Mouse (Mus musculus) intestine, postnatal 0 days (tissue): ENCODE data around the gene Idi2. TPM values are rescaled to one million over a fixed set of nuclear protein-coding genes. Genes with fewer than 3 reads are reported as not detected.
"Not testable (repeated sequence)": the region's sequence is repeated elsewhere in the genome, so short reads cannot be mapped to it uniquely, and the experiment has no call there.

Experiments used
- ATAC-seq: fragments of 200-750 bp; cut with Nextera tagmentation; 2 replicates; pipeline ENCODE4 v1.8.0; 2017; ENCODE audit warnings: mild to moderate bottlenecking, moderate TSS enrichment, moderate library complexity
- H3K27ac ChIP-seq: fragments of 300-500 bp; sonication (generic); 2 replicates; pipeline ENCODE4 v1.5.1; 2014; ENCODE audit warnings: mild to moderate bottlenecking, low read depth, low read length, moderate library complexity
- H3K27me3 ChIP-seq: fragments of 300-500 bp; sonication (generic); replicated peaks from 2 replicates; pipeline ENCODE4 v1.6.1; 2014; ENCODE audit warnings: low read length, mixed read lengths; ENCODE audit not compliant: control insufficient read depth, insufficient read depth
- H3K36me3 ChIP-seq: fragments of 300-500 bp; sonication (generic); 2 replicates; pipeline ENCODE4 v1.6.1; 2014; ENCODE audit warnings: mild to moderate bottlenecking, moderate library complexity; ENCODE audit not compliant: control insufficient read depth, insufficient read depth
- H3K4me1 ChIP-seq: fragments of 300-500 bp; sonication (generic); replicated peaks from 2 replicates; pipeline ENCODE4 v1.6.1; 2014; ENCODE audit warnings: antibody characterized with exemption, low read length, mixed read lengths; ENCODE audit not compliant: control insufficient read depth, insufficient read depth
- H3K4me2 ChIP-seq: fragments of 300-500 bp; sonication (generic); replicated peaks from 2 replicates; pipeline ENCODE4 v1.6.1; 2014; ENCODE audit warnings: low read depth, mild to moderate bottlenecking, moderate library complexity
- H3K4me3 ChIP-seq: fragments of 300-500 bp; sonication (generic); 2 replicates; pipeline ENCODE4 v1.5.1; 2014; ENCODE audit warnings: low read depth, low read length
- H3K9ac ChIP-seq: fragments of 300-500 bp; sonication (generic); 2 replicates; pipeline ENCODE4 v1.6.1; 2014; ENCODE audit warnings: mild to moderate bottlenecking, low read depth, low read length
- H3K9me3 ChIP-seq: fragments of 300-500 bp; sonication (generic); 2 replicates; pipeline ENCODE4 v1.6.1; 2016; ENCODE audit warnings: mixed run types; ENCODE audit not compliant: control insufficient read depth
- CTCF ChIP-seq: sonication (generic); IDR thresholded peaks from 2 replicates; pipeline ENCODE4 v1.5.1; 2016; ENCODE audit warnings: low read depth, mild to moderate bottlenecking, control low read depth, antibody characterized with exemption, moderate library complexity
- WGBS: fragments of 180-500 bp; shearing (Covaris S2); extraction: QIAGEN DNeasy Blood & Tissue Kit; methylation state at CpG from one replicate; pipeline ENCODE4 v1.1.7; 2014; 5-methylcytosine and 5-hydroxymethylcytosine counted together
- polyA plus RNA-seq: library from polyadenylated mRNA; unstranded; fragments of >200 nt; fragmentation: Nextera tagmentation; extraction: Ambion mirVana; gene quantifications from 2 replicates; pipeline ENCODE4 v1.2.1, GENCODE M21; 2015

The Idi2 gene
- not detected in 2 replicates for polyA plus RNA-seq

DNA sequence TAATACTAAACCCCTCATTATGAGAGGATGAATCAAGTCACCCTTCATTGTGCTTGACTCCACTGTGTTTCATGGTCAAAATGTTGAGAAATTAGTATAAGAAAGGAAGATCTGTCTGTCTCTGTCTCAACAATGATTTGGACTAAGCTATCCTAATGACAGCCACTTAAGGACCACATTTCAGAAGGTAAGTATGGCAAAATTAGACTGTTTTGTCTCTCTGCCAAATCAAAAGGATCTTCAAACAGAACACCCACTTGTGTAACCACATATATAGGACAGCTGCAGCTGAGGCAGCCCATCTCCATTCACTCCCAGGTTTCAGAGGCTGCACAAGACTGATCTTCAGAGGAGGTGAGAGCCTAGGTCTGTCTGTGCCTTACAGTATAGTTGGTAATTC lies at the start of gene Idi2:
Gene Idi2, plus strand, starts transcription at position 301 of the 400 bp plus-strand sequence.
- H3K36me3 ChIP-seq, H3K27me3 ChIP-seq, H3K9ac ChIP-seq, H3K4me1 ChIP-seq, H3K4me3 ChIP-seq, ATAC-seq, H3K9me3 ChIP-seq, H3K4me2 ChIP-seq, H3K27ac ChIP-seq: not testable (repeated sequence)

DNA sequence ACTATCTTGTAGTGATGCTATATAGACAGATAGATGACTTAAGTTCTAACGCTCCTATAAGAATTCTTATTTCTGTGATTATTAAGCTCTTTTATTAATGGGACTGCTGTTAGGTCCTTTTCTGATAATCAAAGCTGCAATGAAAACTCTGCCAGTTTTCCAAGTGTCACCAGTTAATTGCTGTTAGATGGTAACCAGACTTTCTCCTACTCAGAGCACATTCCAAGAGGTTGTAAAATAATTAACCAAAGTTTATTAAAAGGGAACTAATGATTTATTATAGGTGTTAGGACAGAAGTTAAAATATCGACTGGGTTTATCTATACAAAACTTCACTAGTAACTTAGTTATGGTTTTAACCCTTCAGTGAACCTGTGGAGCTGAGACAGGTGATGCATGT lies 46.7 kb upstream of the Idi2 start:
- H3K9me3 ChIP-seq, H3K9ac ChIP-seq, H3K4me3 ChIP-seq, H3K27me3 ChIP-seq, H3K36me3 ChIP-seq, ATAC-seq, H3K4me2 ChIP-seq, H3K4me1 ChIP-seq, H3K27ac ChIP-seq: not testable (repeated sequence)
- 57% methylated on average over 2 of the region's 2 CpGs for WGBS

DNA sequence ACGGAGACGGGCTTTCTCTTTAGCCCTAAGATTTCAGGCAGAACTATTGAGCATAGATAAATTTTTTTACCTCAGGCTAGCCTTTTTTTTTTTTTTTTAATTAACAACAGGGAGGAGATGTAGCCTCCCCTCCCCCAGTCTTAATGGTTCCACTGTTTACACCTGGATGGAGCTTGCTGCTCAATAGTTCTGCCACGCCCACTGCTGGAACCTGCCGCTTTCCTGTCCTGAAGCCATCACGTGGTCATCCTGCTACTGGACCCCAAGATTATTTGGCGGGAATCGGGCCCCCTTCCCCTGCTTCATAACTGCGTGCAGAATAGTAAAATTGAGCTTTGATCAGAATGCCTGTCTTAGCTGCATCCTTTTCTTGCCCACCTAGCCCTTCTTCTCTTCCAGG lies 38.8 kb upstream of the Idi2 start:
- ATAC-seq, H3K9me3 ChIP-seq, H3K27me3 ChIP-seq, H3K4me3 ChIP-seq, H3K9ac ChIP-seq, H3K27ac ChIP-seq, H3K4me1 ChIP-seq, H3K36me3 ChIP-seq, H3K4me2 ChIP-seq: not testable (repeated sequence)
- WGBS: 88% methylated on average over 8 of the region's 8 CpGs

DNA sequence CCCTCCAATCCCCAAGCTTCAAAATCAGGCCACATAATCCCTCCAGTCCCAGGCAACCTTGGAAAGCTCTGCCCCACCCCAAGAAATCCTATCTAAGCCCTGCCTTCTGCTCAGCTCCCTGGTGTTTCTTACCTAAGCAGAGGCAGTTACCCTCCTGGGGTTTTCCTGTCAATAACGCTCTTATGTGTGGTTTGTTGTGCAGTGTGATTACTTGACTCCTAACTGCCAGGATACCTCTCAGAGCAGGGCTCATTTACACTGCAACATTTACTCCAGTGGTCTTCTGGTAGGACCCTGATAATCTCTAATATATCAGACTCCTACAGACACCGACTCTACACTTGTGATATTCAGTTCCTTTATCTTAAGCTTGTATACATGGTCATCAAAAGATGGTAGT lies 19.2 kb upstream of the Idi2 start:
- Histone ChIP-seq H3K27me3 (no peaks in the 10 kb centered on the region), H3K36me3 (no peaks in the 10 kb centered on the region), H3K4me3 (no peak overlapping the region), H3K4me1 (no peaks in the 10 kb centered on the region), H3K27ac (no peak overlapping the region), H3K9me3 (no peaks in the 10 kb centered on the region), H3K4me2 (no peak overlapping the region), H3K9ac (no peak overlapping the region)
- TF ChIP-seq CTCF: no peak
- ATAC-seq: no peak
- WGBS: 40% methylated on average over 2 of the region's 2 CpGs

DNA sequence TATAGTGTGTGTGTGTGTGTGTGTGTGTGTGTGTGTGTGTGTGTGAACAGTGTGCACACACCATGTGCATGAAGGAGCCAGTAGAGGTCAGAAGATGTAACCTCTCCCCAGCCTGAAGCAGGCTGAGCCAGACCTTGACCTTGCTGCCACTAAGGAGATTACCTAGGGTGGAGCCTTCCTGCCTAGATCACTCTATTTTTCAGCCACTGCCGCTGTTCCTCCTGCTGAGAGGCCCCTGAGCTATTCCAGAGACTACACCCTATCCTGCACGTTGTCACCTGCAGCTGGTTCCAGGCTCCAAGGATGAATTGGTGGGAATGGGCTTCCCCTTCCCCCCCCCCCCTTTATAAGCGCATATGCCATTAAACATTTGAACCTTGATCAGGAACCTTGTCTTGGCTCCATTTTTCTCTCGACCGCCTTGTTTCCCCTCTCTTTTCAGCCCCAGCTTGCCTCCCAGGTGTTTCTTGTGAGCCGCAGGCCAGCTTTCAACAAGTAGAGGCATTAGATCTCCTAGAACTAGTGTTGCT lies 15.0 kb upstream of the Idi2 start:
- H3K4me3 ChIP-seq, H3K27me3 ChIP-seq, ATAC-seq, H3K36me3 ChIP-seq, H3K9ac ChIP-seq, H3K4me1 ChIP-seq, H3K4me2 ChIP-seq, H3K9me3 ChIP-seq, H3K27ac ChIP-seq: not testable (repeated sequence)
- 63% methylated on average over 6 of the region's 6 CpGs for WGBS

DNA sequence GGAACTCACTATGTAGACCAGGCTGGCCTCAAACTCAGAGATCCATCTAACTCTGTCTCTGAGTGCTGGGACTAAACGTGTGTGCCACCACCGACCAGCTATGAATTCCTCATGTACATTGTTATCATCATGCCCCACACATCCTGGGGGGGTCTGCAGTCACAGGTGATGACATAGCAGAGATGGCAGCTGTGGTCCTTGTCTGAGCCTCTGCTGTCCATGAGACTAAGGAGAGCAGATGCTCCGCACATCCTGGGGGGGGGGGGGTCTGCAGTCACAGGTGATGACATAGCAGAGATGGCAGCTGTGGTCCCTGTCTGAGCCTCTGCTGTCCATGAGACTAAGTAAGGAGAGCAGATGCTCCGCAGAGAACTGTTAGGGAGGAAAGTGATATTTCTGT lies 11.6 kb upstream of the Idi2 start:
- ATAC-seq, H3K36me3 ChIP-seq, H3K27ac ChIP-seq, H3K27me3 ChIP-seq, H3K9me3 ChIP-seq, H3K4me3 ChIP-seq, H3K4me2 ChIP-seq, H3K4me1 ChIP-seq, H3K9ac ChIP-seq: not testable (repeated sequence)
- 78% methylated on average over 4 of the region's 4 CpGs for WGBS

DNA sequence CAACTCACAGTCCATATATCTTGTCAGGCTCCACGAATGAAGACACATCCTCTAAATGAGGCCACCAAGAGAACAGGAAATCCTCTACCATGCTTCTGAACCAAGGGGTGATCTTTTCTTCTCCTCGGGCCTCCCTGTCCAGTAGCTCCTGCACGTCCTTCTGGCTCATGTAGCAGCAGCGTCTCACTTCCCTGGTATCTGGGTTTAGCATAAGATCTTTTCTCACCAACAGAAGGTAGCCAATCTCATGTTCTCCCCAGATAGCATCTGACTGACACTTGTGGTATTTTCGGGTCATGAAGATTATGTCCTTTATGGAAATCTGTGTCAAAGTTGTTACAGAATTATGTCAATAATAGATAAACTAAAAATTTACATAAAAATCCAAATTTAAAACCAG lies 11.0 kb upstream of the Idi2 start:
- not testable (repeated sequence) for H3K9ac ChIP-seq, H3K4me1 ChIP-seq, H3K4me3 ChIP-seq, H3K27ac ChIP-seq, ATAC-seq, H3K9me3 ChIP-seq, H3K4me2 ChIP-seq, H3K36me3 ChIP-seq, H3K27me3 ChIP-seq
- WGBS: no CpG with 5 or more reads among the region's 5 CpGs

DNA sequence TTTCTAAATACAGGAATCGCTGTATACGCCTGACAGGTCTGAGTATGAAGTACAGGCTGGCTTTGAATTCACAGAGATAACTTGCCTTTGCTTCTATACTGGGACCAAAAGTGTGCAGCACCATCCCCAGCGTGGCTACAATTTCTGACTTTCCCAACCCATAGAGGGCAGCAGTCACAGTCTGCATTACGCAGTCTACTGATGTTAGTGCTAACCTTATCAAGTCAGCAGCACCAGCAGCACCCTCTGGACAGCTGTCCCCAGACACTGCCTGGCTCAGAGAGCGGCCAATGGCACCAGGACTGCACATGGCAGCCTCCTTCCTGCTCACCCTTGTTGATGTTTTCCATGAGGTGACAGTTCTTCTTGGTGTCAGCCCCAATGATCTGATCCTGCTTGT lies 8.8 kb upstream of the Idi2 start:
- not testable (repeated sequence) for H3K36me3 ChIP-seq, H3K9me3 ChIP-seq, H3K9ac ChIP-seq, H3K27me3 ChIP-seq, H3K4me2 ChIP-seq, H3K4me1 ChIP-seq, ATAC-seq, H3K27ac ChIP-seq, H3K4me3 ChIP-seq
- WGBS: no CpG with 5 or more reads among the region's 5 CpGs

DNA sequence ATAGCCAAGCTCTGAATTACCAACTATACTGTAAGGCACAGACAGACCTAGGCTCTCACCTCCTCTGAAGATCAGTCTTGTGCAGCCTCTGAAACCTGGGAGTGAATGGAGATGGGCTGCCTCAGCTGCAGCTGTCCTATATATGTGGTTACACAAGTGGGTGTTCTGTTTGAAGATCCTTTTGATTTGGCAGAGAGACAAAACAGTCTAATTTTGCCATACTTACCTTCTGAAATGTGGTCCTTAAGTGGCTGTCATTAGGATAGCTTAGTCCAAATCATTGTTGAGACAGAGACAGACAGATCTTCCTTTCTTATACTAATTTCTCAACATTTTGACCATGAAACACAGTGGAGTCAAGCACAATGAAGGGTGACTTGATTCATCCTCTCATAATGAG lies 4.5 kb upstream of the Idi2 start, which contains the start of gene Gm9745:
Gene Gm9745, minus strand, starts transcription at position 101 of the 400 bp plus-strand sequence.
- H3K27ac ChIP-seq, H3K4me3 ChIP-seq, H3K4me1 ChIP-seq, H3K36me3 ChIP-seq, H3K9ac ChIP-seq, H3K9me3 ChIP-seq, ATAC-seq, H3K4me2 ChIP-seq, H3K27me3 ChIP-seq: not testable (repeated sequence)

DNA sequence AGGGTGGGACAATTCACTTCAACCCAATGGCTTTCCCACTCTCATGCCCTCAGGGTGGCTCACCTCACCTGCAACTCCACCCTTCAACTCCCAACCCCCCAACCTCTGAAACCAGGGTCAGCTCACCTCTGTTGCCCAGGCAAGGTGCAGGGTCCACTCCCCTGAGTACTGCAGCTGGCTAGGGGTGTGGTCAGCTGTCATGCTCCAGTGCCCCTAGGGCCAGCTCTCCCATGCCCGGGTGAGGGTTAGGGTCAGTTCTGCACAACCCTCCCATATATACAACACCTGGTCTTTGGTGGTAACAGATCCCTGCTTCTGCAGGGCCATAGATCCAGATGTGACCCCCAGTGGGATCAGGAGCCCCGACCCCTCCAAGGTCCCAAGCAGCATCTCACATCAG lies 2.5 kb downstream of the Idi2 start:
- H3K9ac ChIP-seq, H3K27ac ChIP-seq, H3K9me3 ChIP-seq, H3K4me1 ChIP-seq, H3K4me3 ChIP-seq, H3K27me3 ChIP-seq, H3K36me3 ChIP-seq, ATAC-seq, H3K4me2 ChIP-seq: not testable (repeated sequence)
- 89% methylated on average over 1 of the region's 2 CpGs for WGBS
